Mouse (Mus musculus): ENCODE data around the gene Dhx38.

Dhx38 gene

DNA sequence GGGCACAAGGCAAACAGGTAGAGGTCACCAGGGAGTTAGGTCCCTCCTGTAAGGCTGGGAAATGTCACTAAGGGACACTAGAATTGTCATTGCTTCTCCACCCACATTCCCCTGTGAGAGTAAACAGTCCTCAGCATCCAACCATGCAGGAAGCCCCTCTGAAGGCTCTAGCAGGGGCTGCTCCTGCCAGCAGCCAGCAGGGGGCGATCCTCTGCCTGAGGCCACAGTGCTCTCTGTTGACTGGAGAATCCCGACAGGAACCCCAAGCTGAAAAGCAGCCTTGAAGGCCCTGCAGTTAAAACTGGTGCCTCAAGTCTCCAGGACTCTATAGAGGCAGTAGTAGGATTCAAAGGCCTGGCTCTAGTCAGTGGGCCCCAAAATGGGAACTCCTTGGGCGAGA lies 14.0 kb downstream of the Dhx38 start:
- peak; percentile 33 for DNase-seq (ENCODE audit: low read depth, low spot score)

DNA sequence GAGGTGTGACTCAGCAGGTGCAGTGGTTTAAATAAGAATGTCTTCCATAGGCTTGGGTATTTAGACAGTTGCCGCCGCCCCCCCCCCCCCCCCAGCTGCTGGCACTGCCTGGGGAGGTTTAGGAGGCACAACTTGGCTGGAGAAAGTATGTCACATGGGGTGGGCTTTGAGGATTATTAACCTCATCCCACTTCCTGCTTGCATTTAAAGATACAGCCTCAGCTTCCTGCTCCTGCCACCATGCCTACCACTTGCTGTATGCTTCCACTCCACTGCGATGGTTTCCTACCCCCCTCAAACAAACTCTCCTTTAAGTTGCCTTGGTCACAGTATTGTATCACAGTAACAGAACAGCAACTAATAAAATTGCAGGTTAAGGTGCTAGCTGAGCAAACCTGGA lies 21.6 kb downstream of the Dhx38 start:
- DNase-seq (ENCODE audit: low read depth, low spot score) = no peak

DNA sequence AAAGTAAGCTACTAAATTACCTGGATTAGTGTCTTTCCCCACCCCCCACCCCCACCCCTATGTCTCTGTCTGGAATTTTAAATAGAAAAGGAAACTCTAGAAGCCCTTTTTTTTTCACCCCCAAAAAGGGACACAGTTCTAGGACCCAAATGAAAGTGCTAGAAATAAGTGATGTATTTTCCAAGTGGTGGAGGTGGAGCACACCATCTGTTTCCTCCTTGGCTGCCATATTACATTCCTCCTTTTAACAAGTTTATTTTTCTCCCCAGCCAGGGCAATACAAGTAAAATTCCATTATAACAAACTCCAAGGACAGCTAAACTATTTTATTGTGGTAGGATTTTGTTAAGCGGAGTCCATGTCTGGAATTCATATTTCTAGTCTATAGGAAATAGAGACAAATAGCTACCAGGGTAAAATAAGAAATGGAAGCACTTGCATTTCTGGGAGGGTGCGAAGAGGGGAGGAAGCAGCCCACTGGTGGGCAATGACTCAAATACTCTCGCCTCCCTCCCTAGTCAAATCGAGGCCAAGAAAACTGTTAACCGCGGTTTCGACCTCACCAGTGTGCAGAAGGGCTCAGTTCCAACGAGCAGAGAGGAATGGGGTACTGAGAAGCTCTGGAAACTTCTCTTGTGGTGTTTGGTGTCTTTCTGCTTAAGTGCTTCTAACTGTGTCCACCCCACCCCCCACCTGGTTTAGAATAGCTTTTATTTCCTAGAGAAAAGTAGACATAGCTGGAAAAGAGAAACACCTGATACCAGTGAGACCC lies 22.7 kb downstream of the Dhx38 start:
- DNase-seq (ENCODE audit: low read depth, low spot score) = no peak

DNA sequence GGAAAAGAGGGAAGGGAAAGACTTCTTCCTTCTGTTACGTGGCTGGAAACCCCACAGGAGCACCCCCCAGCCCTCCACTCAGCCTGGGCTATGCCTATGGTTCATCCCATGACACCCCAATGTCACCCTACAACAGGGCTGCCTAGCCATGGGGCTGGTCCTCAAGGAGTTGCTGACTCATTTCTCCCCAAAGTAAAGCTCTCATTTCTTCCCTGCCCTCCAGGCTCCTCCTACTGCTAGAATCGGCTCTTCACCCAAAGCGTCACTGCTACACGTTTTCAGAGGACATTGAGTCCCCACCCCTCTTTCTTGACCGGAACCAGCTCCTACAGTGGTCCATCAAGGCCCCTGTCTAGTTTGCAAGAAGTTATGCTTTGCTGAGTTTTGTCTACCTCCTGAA lies 23.5 kb downstream of the Dhx38 start:
- DNase-seq (ENCODE audit: low read depth, low spot score) = no peak

DNA sequence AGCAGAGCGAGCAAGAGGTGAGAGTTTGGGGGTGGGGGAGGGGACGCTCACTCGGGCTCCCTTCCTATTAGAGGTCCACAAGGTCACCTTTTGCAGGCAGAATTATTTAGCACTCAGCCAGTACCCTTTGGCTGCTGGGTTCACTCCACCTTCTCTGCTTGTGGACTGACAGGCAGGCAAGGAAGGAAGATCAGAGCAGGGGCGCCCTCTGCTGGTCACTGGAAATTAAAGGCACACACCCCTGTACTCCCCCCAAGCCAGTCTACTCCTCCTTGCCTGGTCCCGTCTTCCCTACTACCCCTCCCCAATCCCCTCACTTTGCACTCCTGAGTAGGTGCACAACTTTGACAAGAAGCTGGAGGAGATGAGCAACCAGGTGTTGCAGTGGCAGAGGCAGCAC lies 29.0 kb downstream of the Dhx38 start:
- peak; percentile 85 for DNase-seq (ENCODE audit: low read depth, low spot score)

DNA sequence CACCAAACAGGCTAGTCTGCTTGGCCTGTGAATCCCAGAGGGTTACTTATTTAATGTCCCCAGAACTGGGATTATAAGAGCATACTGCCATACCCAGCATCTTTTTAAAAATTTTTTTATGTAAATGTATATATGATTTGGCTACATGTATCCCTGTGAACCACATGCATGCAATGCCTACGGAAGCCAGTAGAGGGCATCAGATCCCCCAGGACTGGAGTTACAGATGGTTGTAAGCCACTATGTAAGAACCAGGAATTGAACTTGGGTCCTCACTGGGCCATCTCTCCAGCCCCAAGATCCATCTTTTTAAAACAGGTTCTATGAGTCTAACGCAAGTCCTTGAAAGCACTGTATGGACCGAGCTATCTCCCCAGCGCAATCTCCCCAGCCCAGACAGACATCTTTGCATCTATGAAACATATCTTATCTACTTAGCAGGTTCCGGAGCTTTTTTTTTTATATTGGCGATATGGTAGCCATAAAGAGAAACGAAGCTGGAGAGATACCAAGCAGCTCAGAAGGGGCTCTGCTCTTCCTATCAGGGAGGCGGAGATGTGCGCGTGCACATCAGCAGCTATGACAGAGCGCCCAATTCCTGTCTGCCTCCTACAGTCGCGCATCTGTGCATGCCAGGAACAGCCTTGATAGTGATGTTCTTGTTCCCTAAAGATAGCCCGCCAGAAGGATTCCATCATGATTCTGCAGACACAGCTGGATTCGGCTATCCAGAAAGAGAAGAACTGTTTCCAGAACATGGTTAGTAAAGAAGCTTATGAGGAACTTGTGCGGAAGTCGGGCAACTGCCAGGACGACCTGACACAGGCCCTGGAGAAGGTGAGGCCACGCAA lies 30.3 kb downstream of the Dhx38 start:
- DNase-seq (ENCODE audit: low read depth, low spot score) = peak; percentile 54

DNA sequence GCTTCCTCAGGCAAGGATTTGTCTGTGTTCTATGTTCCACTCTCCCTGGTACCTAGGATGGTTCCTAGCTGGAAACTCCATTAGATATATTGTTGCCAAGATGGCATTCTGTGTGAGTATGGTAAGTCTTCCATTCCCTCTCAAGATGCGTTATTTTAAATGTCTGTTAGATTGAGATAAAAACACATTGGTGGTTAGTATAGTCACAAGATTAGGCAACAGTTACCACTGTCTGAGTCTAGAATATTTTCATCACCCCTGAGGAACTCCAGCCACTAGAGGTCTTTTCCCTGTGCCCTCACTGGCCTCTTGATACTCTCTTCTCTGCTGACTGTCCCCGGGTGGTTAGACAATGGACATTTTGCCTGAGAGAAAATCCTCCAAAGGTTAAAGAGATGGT lies 41.7 kb downstream of the Dhx38 start:
- no peak for DNase-seq (ENCODE audit: low read depth, low spot score)

DNA sequence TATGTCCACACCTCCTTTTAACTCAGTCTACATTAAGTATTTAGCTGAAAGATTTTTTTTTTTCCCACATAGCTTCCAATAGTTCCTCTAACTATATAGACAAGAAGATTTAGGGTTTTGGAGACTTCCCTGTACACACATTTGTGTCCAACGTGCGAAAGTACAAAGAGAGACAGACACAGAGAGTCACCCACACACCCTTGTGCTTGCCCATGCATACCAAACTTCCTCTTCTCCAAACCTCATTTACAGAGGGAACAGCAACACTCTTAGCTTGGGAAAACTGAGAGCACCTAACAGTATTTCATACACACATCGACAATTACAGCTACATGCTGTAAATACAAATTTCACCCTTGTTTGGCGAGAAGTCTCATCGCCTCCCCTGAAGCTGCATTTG lies 60.1 kb downstream of the Dhx38 start:
- no peak for DNase-seq (ENCODE audit: low read depth, low spot score)

DNA sequence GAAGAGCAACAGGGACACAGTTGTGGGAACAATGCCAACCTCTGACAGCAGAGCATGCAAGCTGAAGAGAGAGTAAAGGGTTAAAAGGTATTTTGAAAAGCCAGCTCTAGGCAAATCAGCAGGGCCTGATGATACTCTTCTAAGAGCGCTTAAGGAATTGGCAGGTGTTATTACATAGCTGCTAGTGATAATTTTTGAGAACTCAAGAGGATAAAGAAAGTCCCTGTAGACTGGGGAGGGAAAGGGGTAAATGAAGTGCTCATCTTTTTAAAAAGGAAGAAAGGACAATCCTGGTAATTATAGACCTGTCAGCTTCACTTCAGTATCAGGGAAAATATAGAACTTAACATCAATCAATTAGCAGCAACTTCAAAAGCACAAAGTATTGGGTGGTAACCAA lies 62.1 kb downstream of the Dhx38 start:
- no peak for DNase-seq (ENCODE audit: low read depth, low spot score)

DNA sequence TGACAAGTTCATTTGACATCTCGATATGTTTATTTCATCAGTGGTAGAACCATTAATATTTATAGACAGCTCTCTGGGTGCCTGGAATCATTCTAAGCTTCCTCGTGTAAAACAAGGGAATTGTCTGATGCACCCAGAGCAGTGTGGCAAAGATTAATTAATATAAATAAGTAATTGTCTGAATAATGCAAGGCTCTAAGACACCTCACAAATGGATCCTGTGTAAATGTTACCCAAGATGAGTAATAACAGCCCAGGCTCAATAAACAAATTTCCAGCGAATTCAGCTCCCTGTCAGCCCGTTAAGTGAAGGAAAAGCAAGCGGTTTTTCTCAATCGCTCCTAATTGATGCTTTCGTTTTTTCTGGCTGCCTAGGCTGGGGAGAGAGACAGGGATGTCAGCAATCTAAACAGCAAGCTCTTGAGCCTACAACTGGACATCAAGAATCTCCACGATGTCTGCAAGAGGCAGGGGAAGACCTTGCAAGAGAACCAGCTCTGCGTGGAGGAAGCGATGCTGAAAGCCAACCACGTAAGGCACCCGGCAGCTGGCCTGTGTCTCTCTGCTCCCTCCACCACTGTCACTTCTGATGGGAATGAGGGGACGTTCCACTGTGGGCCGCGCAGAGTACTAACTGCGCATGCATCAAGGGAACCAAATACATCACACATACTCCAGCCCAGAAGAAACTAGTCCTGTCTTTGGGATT lies 66.5 kb downstream of the Dhx38 start:
- no peak for DNase-seq (ENCODE audit: low read depth, low spot score)
